Mouse (Mus musculus): Measurements from ENCODE around the gene Lmx1a. TPM values are rescaled to one million over a fixed set of nuclear protein-coding genes. Genes with fewer than 3 reads are reported as not detected.

The Lmx1a gene
- total RNA-seq, 2 experiments from 2014 or later: 0.08 TPM; not detected in 1

DNA sequence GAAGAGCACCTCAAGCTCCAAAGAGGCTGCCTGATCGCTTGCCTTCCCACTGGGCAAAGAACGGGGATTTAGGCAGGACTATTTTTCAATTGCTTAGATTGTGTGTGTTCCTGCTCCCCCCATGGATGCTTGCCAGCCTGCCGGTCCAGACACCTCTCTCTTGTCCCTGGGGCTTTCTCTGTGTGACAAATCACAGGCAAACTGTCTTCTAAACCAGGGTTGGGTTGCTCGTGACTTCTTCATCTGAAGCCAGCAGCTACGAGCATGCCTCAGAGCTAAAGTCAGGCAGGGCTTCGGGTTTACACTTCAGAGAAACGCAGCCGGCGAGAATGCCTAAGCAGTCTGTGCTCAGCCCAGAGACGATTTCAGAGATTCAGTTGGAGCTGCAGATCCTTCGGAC, 189.3 kb downstream of the Lmx1a start:
- DNase-seq (ENCODE audit: low spot score in 2 of 2): no peak

- no peak for DNase-seq (ENCODE audit: low spot score in 2 of 2)
Measured at GRCm38 (mm10) chr1:167885776-167886175, 196.7 kb downstream of the Lmx1a start.

DNA sequence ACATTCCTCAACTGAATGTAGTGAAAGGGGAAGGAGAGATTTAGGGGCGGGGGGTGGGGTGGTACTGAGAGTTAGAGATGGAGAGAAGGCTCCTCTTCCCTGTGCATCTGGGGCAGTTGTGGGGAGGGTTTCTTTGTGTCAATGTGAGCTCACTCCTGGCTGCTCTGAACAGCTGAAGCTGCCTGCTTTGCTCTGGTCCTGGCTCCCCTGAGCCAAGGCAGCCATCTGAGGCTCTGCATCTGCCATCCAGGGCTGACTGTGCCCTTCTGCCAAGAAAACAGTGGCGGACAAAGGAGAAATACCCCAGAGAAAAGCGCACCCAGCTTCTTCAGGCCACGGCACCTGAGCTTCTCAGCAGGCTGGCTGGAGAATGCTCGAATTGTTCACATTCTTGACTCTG, 199.1 kb downstream of the Lmx1a start:
- no peak for DNase-seq (ENCODE audit: low spot score in 2 of 2)

GRCm38 (mm10) chr1:167888816-167889215, 199.8 kb downstream of the Lmx1a start:
- no peak for DNase-seq (ENCODE audit: low spot score in 2 of 2)

- DNase-seq (ENCODE audit: low spot score in 2 of 2): no peak
Measured at GRCm38 (mm10) chr1:167896234-167896633, 207.2 kb downstream of the Lmx1a start.

Other genes starting within 250 kb of the Lmx1a start
- under 1 TPM in 1 of 2 experiments, not detected in 1; 0.28 TPM for gene Lrrc52, start 222.5 kb upstream of the Lmx1a start, total RNA-seq (2021)
- gene Rxrg, start 90.9 kb upstream of the Lmx1a start, total RNA-seq (2021): 1 to 10 TPM; 5.8 to 9.2 TPM